Mouse (Mus musculus) 3T3-L1 (cell line): ENCODE measurements around the gene Mrpl54.

Experiments used
- DNase-seq: peaks from one replicate; pipeline ENCODE4 v3.0.0-alpha.2; 2015; ENCODE audit warnings: low read depth, low spot score

Gene Mrpl54

DNA sequence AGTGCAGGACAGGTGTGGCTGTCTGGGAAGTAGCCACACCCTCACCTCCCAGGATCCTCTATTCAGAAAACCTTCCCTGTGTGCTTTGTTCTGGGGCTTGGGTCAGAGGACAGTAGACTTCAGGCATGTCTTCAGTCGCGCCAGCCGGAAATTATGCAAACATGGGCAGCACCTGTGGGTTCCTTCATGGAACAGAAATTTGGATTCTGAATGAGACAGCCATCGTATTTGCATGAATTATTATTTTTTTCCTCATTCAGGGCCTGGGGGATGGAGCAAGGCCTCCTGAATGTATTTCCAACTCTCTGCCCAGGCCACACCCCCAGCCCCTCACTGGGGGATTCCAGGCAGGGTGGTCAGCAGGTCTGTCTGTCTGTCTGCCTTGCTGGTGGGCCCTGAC lies 5.7 kb downstream of the Mrpl54 start:
- no peak for DNase-seq

DNA sequence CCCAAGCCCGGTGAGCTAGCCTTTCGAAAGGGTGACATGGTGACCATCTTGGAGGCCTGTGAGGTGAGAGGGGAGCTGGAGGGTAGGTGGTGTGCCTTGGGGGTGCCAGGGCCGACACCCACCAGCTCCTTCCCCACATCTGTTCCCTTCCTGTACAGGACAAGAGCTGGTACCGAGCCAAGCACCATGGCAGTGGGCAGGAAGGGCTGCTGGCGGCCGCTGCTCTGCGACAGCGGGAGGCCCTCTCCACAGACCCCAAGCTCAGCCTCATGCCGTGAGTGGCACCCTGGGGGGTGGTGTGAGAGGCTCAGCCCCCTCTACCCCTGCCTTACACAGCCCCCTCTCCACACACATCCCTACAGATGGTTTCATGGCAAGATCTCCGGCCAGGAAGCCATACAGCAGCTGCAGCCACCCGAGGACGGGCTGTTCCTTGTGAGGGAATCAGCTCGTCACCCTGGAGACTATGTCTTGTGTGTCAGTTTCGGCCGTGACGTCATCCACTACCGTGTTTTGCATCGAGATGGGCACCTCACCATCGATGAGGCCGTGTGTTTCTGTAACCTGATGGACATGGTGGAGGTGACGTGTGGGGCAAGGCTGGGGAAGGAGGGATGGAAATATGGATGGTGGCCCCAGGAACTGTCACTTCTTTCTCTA lies 7.4 kb downstream of the Mrpl54 start:
- no peak for DNase-seq

GRCm38 (mm10) chr10:81257158-81258039 lies 9.3 kb downstream of the Mrpl54 start:
- no peak for DNase-seq

DNA sequence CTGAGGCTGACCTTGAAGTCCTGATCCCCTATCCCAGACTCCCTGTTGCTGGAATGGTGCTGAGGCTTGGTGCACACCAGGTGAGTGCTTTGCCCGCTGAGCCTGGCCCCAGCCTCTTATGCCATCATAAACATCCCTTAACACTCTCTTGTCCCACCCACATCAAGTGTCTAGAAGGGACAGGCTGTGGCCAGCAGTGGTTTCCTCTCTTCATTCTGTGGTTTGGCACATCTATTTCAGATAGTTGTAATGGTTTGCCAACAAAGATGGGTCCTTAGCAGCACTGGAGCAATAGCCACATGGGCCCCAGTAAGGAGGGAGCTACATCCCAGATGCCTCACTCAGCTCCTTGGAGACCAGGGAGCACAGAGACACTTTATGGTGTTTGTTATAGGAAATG lies 11.8 kb downstream of the Mrpl54 start:
- peak; percentile 33 for DNase-seq

DNA sequence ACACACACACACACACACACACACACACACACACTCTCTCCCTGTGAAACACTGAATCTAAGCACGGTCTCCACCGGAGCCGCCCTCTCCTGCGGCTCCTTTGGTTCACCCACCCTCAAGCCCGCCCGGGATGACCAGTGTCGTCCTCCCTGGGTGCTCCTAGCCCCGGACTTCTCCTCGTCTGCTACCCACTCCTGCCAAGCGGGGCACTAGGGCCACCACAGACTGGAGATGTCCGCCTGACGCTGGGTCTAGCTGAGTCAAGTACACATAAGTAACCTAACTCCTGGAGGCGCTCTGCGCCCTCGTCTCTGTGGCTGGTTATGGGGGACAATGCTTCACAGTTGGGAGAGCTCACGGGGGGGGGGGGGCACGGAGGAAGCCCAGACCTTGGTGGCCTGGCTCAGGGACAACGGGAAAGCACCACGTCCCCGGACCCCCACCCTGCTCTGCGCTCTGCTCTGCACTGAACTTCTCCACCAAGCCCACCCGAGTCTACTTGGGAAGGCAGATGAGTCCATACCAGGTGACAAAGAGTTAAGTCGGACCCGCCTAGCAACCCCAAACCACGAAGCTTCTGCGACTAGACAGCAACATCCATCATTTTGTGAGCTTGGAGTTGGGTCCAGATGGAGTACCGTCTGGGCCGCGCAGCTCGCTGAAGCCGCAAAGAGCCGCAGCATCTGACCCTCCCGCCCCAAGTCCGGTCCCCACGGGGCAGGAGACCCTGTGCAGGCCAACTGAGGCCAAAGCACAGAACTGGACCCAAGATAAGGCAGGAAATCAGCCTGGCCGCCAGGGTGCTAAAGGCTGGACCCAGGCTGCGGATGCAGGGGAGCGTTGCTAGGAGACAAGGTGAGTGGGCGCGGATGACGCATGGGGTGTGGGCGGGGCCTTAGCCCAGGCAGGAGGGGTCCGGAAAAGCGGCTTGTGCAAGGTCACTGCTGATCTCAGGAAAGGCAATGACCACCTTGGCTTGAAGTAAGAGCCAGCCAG lies 14.0 kb downstream of the Mrpl54 start, which contains the start of gene Matk:
TSS of gene Matk (plus strand) at position 512 of the 996 bp plus-strand sequence.
- no peak for DNase-seq

DNA sequence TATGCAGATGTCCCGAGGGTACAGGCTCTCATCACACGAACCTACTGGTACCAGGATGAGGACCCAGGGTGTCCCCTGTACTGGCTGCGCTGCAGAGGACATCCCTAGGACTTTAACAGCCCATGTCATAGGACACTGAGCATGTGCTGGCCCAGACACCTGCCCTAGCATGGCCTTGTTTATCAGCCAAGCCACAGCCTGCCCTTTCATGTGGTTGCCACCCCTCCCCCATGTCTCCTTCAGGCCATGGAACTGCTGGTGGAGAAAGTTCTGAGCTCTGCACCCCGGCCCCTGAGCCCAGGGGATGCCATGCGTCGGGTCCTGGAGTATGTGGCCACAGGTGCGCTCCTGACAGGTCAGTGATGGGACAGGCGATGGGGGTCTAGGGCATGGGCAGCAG lies 17.3 kb downstream of the Mrpl54 start:
- DNase-seq, result no peak

GRCm38 (mm10) chr10:81247804-81248203 lies 18.9 kb downstream of the Mrpl54 start:
- no peak for DNase-seq

GRCm38 (mm10) chr10:81245166-81245565 lies 21.6 kb downstream of the Mrpl54 start:
- no peak for DNase-seq

GRCm38 (mm10) chr10:81244595-81244994 lies 22.1 kb downstream of the Mrpl54 start:
- DNase-seq, result peak; percentile 48

DNA sequence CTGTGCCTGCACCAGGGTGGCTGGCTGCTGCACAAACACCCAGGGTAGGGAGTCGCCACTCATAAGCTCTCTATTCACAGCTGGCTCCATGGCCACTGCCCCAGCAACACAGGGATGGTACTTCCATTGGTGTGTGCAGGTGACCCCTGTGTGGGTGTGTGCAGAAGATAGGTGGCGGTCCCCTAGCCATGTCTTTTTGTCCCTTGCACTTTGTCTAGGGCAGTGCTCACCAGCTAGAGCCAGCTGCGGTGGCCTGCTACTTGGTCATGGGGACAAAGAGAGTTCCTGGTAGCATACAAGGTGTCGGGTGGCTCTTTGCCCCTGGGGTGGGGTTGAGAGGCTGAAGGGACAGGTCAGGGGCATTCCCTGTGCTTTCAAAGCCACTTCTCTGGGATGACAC lies 22.6 kb downstream of the Mrpl54 start:
- no peak for DNase-seq

DNA sequence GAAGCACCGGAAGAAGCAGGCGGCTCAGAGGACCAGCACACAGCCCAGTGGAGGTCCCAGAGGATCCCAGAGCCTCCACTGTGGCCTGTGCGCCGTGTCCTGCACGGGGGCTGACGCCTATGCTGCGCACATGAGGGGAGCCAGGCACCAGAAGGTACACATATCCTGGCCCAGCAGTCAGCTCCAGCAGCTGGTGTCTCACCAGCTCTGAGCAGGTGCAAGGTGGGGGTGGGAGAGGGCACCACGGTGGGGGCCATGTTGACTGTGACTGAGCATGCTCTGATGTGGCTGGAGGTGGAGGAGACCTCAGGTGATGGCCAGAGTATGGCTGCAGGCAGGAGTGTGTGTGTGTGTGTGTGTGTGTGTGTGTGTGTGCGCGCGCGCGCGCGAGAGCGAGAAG lies 24.7 kb downstream of the Mrpl54 start:
- no peak for DNase-seq

DNA sequence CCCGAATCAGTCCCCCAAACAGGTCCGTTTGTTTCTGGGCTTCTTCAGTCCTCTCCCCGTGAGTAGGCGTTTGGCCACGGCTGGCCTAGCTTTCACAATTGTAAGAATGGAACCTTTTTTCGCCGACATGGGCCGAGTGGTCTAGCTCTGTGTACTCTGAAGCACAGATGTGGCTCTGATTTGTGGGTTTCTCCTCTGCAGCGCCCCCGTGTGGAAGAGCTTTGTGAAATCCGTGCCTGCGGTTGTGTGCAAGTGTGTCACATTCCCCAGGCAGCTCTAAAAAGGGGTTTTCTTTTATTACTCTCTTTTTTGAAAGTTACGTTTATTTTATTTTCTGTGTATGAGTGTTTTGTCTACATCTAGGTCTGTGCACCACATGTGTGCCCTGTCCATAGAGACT lies 25.9 kb downstream of the Mrpl54 start:
- DNase-seq, result peak; percentile 62

DNA sequence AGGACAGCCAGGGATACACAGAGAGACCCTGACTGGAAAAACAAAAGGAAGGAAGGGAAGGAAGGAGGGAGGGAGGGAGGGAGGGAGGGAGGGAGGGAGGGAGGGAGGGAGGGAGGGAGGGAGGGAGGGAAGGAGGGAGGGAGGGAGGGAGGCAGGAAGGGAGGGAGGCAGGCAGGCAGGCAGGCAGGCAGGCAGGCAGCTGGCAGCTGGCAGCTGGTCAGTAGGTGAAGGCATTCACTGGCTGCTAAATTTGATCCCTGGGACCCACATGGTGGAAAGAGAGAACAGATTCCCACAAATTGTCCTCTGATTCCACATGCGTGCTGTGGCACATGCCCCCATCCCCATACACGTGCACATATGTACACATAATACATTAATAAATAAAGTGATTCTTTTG lies 28.1 kb downstream of the Mrpl54 start:
- no peak for DNase-seq

- no peak for DNase-seq
Measured at GRCm38 (mm10) chr10:81236471-81237268, 30.1 kb downstream of the Mrpl54 start.

DNA sequence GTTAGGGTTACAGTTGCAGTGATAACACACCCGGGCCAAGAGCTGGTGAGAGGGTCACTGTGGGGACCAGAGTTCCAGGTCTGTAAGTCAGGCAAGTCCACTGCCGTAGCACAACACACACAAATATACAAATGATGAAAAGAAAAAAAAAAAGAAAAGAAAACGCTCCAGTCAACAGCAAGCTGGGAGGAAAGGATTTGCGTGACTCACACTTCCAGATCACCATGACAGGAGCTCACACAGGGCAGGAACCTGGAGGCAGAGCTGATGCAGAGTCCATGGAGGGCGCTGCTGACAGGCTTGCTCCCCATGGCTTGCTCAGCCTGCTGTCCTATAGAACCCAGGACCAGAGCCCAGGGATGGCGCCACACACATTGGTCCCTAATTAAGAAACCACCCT lies 32.5 kb downstream of the Mrpl54 start:
- peak; percentile 77 for DNase-seq

DNA sequence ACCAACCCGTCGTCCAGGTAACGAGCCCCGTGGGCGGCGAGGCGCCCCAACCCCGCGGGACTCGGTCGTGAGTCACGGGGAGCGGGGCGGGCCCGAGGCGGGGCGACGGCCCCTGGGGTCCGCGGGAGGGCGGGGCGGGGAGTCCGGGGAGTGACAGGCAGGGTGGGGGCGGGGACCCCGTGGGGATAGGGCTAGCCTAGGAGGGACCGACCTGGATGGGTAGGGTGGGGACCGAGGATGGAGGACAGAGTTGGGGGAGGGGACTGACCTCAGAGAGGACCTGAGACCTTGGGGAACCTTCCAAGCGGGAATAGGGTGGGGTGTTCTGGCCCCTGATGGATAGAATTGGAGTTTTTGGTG lies 33.5 kb downstream of the Mrpl54 start:
- DNase-seq, result no peak

DNA sequence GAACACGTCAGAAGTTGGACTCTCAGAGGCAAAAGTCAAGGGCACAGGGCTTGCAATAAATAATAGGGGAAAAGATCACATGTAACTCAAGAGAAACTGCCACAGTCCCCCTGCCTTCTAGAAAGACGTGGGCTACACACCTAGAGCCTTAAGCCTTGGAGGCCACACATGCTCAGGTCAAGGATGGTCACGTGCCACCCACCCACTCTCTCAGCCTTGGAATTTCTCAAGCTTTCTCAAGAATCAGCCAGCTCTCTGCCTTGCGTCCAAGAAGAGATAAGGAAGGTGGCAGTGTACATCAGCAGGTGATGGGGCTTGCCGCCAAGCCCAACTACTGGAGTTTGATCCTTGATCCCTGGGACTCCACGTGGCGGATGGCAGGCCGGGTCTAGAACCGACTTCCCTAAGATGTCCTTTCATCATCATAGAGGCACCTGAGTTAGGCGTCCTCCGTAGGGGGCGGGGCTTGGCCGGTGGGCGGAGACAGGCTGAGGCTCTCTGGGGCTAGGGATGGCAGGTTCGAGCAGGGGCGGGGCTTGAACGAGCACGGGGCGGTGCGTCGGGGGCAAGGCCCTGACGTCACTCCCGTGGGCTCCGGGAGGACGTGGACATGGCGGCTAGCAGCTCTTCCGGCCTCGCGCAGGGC lies 34.0 kb downstream of the Mrpl54 start, which contains the start of gene Zfr2:
TSS of gene Zfr2 (plus strand) at position 576 of the 646 bp plus-strand sequence.
- peak; percentile 89 for DNase-seq

- no peak for DNase-seq
Measured at GRCm38 (mm10) chr10:81231436-81231835, 35.3 kb downstream of the Mrpl54 start.

DNA sequence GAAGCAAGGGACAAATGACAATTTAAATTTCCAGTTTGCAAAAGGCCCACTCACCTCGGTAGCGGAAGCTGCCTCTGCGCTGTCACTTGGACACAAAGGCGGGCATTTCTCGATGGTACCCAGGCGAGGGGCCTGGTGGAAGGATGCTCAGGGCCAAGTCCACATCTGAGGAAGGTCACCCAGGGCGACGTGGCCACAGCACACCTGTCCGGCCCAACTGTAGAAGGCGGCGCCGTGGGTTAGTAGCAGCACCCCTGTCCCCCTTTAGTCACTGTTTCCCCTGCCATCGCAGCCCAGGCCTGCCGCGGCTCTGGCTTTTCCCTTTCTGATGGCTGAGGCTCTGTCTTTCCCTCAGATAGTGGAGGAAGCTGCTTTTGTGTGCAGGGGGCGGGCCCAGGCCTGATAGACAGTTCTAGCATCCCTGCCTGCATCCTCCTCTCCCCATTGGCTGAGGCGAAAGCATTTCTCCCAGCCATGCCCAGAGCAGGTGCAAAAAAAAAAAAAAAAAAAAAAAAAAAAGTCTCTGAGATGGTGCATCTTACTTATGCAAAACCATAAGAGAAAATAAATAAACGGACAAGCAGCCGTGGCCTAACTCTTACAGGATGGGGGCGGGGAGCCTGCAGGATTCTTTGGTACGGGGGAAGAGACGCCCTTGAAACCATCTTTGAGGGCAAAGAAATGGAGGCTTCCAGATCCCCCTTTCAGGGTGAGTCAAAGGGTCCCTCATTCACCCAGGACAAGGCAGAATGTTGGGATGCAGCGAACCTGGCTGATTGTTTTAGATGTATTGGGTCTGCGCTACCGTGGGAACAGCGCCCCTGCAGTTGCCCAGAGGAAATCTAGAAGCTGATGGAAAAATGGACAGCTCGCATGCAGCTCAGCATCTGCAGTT lies 36.0 kb downstream of the Mrpl54 start, which contains the start of gene Atcay:
TSS of gene Atcay (minus strand) at position 396 of the 895 bp plus-strand sequence.
- peak; percentile 22 for DNase-seq
